Mouse (Mus musculus): ENCODE results near the gene Mmp19. TPM values are rescaled to one million over a fixed set of nuclear protein-coding genes. Genes with fewer than 3 reads are reported as not detected.

Mmp19 gene
- 10 to 100 TPM in 1 of 2 experiments, under 1 TPM in 1; 0.77 to 12.4 TPM for polyA plus RNA-seq (2012; fragmentation: generic; extraction: Trizol)

DNA sequence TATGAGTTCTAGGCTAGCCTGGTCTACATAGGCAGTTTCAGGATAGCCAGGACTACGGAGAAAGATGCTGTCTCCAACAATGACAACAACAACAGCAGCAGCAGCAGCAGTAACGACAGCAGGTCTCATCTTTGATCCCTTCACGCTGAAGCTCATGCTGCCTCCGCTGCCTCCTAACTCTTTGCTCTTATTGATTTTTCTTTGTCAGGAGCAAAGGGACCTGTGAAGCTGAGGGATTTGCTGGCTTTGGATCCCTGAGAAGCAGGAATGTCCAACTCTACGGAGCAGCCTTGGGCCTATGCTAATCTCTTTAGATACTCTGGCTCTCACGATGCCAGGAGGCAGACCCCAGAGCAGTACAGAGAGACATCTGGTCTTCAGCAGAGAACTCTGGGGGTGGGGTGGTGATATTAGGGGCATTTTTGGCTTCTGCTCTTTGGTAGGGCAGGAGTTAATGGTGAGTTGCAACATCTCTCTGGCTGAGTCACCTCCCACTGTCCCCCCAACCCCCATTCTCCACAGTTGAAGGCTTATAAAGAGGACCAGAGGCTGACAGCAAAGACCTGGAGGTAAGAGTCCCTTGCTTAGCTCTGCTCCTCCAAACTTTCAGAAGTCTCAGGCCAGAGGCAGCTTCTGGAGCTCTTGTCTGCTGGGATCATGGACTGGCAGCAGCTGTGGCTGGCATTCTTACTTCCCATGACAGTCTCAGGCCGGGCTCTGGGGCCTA lies at the start of gene Mmp19:
Gene Mmp19 (plus strand): TSS at position 513 of the 727 bp plus-strand sequence.

DNA sequence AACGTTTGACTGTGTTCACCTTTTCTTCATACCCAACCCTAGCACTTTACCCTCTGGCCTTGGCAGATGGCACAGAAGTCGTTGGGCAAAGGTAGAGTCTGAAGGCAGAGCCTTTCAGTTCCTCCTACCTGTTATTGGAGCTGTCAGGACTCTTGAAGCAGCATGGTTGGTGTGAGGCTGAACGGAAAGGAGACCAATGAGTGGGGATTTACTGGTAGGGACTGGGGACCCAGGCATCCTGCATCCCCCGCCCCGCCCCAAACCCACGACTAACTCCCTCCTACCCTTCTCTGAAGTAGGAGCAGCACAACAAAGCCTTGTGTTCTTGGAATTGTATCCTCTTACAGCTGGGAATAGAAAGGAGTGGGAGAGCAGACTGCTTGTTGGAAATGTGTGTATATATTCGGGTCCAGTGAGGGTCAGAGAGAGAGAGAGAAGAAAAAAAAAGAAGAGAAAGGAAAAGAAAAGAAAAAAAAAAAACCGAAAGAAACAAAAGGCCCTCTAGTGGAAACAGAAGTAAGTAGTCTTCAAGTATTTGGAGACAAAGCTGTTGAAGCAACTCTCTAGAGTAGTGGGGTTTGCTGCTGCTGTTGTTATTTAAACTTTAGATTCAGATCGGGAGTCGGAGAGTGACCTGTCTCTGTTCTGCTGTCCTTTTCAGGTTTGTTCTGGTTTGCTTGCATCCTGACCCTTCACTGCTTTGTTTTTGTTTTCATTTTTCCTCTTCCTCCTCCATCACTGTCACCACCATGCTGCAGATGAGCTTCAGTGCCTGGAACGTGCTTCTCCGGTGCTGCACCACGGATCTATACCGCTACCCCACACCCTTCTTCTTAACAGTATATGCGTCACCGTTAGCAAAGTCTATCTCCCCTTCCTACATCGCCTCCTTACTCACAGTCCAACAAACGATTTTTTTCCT lies 45.8 kb upstream of the Mmp19 start, which contains the start of gene Dgka:
Gene Dgka (minus strand): TSS at position 176 of the 922 bp plus-strand sequence.

DNA sequence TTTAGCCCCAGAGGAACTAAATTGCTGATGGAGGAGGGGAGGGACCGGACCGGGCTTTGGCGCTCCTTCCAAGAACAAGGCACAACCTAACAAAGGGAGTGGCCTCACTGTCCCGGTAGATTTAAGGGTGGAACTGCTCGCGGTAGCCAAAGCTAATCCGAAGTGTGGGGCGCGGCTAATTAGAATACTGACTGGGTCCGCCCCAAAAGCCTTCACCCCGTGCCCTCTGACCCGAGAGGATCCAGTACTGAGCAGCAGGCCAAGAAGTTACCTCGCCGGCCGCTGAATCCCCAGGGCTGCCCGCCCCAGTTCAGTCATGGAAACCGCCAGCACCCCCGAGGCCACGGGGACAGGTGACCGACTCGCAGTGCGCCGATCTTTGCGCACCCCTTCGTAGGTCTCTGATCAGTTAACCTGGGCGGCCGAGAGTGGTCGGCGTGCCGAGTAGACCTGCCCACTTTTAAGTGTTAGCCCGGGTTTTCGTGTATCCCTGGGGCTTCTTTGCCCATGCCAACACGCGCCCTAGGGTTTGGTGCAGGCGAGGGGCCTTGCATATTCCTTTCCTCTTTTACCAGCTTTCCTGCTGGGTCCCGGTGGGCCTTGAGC lies 43.0 kb upstream of the Mmp19 start, which contains the start of gene Pym1:
Gene Pym1 (plus strand): TSS at position 244 of the 606 bp plus-strand sequence.

DNA sequence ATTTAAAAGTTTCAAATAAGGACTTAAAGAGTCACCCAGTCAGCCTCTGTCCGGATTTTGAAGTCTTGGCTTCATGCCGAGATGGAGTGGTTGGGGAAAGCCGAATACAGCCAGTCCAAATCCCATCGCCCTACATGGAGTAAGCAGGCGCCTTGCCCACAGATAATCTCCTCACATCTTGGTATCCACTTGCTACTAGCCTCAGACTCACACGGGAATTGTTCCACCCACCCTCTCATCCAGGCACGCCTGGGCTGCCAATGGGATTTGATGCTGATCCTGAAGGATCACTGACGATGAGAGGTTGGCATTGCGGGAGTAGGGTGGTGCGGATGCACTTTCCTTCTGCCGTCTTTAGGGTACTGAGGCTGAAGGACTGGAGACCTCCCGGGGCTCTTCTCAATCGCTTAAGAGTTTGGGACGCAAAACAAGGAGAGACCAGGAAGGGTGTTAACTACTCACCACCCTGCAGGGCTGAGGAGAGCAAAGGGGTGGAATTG lies 13.1 kb downstream of the Mmp19 start, which contains the start of gene Dnajc14:
Gene Dnajc14 (plus strand): TSS at position 292 of the 500 bp plus-strand sequence.

DNA sequence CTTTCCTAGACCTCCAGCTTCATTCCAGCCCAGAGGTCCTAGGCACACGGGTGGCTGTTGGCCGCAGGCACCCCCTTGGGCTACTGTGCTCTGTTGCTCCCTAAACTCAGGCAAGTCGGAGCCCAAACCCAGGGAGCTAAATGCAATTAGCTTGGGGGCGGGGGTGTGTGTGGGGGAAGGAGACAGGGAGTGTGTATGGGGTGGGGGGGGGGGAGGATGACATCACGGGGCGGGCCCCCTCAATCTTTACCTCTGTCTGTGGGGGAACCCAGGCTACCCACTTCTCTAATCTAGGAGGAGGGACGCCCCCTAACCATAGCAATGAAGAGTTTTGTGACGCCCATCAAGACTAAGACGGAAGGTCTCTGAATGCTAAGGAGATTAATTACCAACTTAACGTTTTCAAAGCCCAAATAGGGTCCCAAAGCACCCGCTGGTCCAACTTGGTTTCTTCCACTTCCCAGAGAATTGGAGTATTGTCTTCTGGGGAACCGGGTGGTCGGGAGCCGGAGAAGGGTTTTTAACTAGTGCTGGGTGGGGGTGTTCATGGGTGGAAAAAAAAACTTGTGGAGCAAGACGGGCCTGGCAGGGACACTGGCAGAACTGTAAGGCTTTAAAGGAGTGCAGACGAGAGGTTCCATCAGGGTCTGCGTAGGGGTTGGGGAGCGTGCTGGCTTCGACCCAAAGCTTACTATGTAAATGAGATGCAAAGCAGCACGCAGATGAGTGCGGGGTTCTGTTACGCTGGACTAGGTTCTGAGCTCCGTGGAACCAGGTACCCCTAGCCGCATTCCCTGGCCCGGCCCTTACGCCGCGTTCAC lies 13.8 kb downstream of the Mmp19 start, which contains the start of gene Tmem198b:
Gene Tmem198b (minus strand): TSS at position 100 of the 821 bp plus-strand sequence.

DNA sequence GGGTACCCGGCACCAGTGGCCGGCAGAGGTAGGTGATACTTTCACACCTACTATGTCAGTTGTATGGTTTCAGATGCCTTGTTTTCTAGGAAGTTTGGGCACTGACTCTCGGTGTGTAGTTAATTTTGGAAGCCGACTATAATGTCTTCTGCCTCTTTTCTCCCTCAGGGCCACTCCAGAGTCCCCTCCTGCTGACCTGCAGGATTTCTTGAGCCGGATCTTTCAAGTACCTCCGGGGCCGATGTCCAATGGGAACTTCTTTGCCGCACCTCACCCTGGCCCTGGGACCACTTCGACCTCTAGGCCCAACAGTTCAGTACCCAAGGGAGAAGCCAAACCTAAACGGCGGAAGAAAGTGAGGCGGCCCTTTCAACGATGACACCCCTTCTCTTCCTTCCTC lies 26.3 kb downstream of the Mmp19 start, which contains the start of gene Sarnp:
Gene Sarnp (plus strand): TSS at position 301 of the 400 bp plus-strand sequence.

DNA sequence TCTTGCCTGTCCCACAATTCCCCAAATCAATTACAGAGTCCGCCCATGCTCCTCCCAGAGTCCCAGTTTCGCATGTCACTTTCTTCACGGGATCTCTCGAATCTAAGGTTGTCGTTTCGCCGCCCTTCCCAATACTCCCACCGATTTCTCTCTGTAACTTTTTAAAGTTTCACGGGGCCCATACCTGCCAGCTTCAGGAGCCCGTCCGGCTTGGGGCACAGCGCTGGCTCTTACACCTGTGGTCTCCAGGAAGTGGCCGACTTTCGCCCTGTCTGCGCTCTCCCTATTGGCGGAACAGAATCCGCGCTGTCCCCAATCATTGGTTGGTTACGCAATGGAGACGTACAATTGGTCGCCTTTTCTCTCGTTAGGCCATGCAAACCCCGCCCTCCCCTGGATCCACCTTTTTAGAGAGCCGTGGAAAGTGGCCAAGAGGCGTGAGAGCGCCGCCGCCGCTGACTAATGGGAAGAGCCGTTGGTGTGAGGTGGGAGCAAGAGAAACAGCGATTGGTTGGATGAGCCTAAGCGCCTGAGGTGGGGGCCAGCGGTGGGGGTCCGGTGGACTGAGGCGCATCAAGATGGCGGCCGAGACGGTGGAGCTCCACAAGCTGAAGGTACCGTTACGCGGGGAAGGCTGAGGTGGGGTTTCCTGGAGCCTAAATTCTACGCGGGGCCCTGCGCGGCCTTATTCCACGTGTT lies 30.8 kb downstream of the Mmp19 start, which contains the start of gene Ormdl2:
Gene Ormdl2 (minus strand): TSS at position 288 of the 699 bp plus-strand sequence.

Other genes starting within 250 kb of the Mmp19 start
- 10 to 100 TPM in 1 of 2 experiments, 1 to 10 TPM in 1; 8.7 to 13.7 TPM for gene Zc3h10, start 243.1 kb upstream of the Mmp19 start, polyA plus RNA-seq (2012; fragmentation: generic; extraction: Trizol)
- gene Rpl41, start 241.6 kb upstream of the Mmp19 start, polyA plus RNA-seq (2012; fragmentation: generic; extraction: Trizol): over 10,000 TPM; 19,565 to 33,335 TPM
- gene Pa2g4, start 224.9 kb upstream of the Mmp19 start, polyA plus RNA-seq (2012; fragmentation: generic; extraction: Trizol): 100 to 1,000 TPM in 1 of 2 experiments, 10 to 100 TPM in 1; 89.5 to 139 TPM
- under 1 TPM; 0.20 to 0.24 TPM for gene Erbb3, start 201.3 kb upstream of the Mmp19 start, polyA plus RNA-seq (2012; fragmentation: generic; extraction: Trizol)
- 1,000 to 10,000 TPM; 3,269 to 4,877 TPM for gene Rps26, start 164.2 kb upstream of the Mmp19 start, polyA plus RNA-seq (2012; fragmentation: generic; extraction: Trizol)
- under 1 TPM in 1 of 2 experiments, not detected in 1; 0.07 TPM for gene Ikzf4, start 144.9 kb upstream of the Mmp19 start, polyA plus RNA-seq (2012; fragmentation: generic; extraction: Trizol)
- gene Suox, start 116.8 kb upstream of the Mmp19 start, polyA plus RNA-seq (2012; fragmentation: generic; extraction: Trizol): 10 to 100 TPM in 1 of 2 experiments, 1 to 10 TPM in 1; 6.0 to 11.3 TPM
- gene Rab5b, start 94.6 kb upstream of the Mmp19 start, polyA plus RNA-seq (2012; fragmentation: generic; extraction: Trizol): 10 to 100 TPM; 12.3 to 76.2 TPM
- under 1 TPM; 0.05 to 0.66 TPM for gene Pmel, start 86.7 kb upstream of the Mmp19 start, polyA plus RNA-seq (2012; fragmentation: generic; extraction: Trizol)
- gene Cdk2, start 85.9 kb upstream of the Mmp19 start, polyA plus RNA-seq (2012; fragmentation: generic; extraction: Trizol): 10 to 100 TPM in 1 of 2 experiments, 1 to 10 TPM in 1; 6.3 to 18.0 TPM
- 1 to 10 TPM in 1 of 2 experiments, under 1 TPM in 1; 0.73 to 8.6 TPM for gene Dgka, start 46.1 kb upstream of the Mmp19 start, polyA plus RNA-seq (2012; fragmentation: generic; extraction: Trizol)
- gene Pym1, start 43.0 kb upstream of the Mmp19 start, polyA plus RNA-seq (2012; fragmentation: generic; extraction: Trizol): 10 to 100 TPM; 34.2 to 39.0 TPM
- 10 to 100 TPM; 10.1 to 48.8 TPM for gene Dnajc14, start 13.2 kb downstream of the Mmp19 start, polyA plus RNA-seq (2012; fragmentation: generic; extraction: Trizol)
- gene Tmem198b, start 13.5 kb downstream of the Mmp19 start, polyA plus RNA-seq (2012; fragmentation: generic; extraction: Trizol): 10 to 100 TPM; 14.8 to 25.5 TPM
- 10 to 100 TPM in 1 of 2 experiments, 1 to 10 TPM in 1; 4.9 to 44.4 TPM for gene Sarnp, start 26.4 kb downstream of the Mmp19 start, polyA plus RNA-seq (2012; fragmentation: generic; extraction: Trizol)
- gene Ormdl2, start 30.7 kb downstream of the Mmp19 start, polyA plus RNA-seq (2012; fragmentation: generic; extraction: Trizol): 10 to 100 TPM; 27.5 to 30.0 TPM
- gene Gdf11, start 100.8 kb downstream of the Mmp19 start, polyA plus RNA-seq (2012; fragmentation: generic; extraction: Trizol): 10 to 100 TPM in 1 of 2 experiments, 1 to 10 TPM in 1; 4.7 to 18.4 TPM
- 1,000 to 10,000 TPM; 1,350 to 2,032 TPM for gene Cd63, start 110.1 kb downstream of the Mmp19 start, polyA plus RNA-seq (2012; fragmentation: generic; extraction: Trizol)
- gene Rdh5, start 132.0 kb downstream of the Mmp19 start, polyA plus RNA-seq (2012; fragmentation: generic; extraction: Trizol): 10 to 100 TPM in 1 of 2 experiments, 1 to 10 TPM in 1; 6.5 to 25.9 TPM
- 100 to 1,000 TPM; 303 to 605 TPM for gene Bloc1s1, start 133.1 kb downstream of the Mmp19 start, polyA plus RNA-seq (2012; fragmentation: generic; extraction: Trizol)
- gene Itga7, start 142.9 kb downstream of the Mmp19 start, polyA plus RNA-seq (2012; fragmentation: generic; extraction: Trizol): 1 to 10 TPM; 1.4 to 1.7 TPM
- under 1 TPM in 1 of 2 experiments, not detected in 1; 0.59 TPM for gene Mettl7b, start 170.1 kb downstream of the Mmp19 start, polyA plus RNA-seq (2012; fragmentation: generic; extraction: Trizol)
- not detected for gene Olfr9, start 198.5 kb downstream of the Mmp19 start, polyA plus RNA-seq (2012; fragmentation: generic; extraction: Trizol)
- not detected for gene Olfr763, start 219.9 kb downstream of the Mmp19 start, polyA plus RNA-seq (2012; fragmentation: generic; extraction: Trizol)
- gene Olfr764-ps1, start 249.0 kb downstream of the Mmp19 start, polyA plus RNA-seq (2012; fragmentation: generic; extraction: Trizol): not detected